Mouse (Mus musculus) MEL (cell line): ENCODE measurements around the gene Col12a1.

ENCODE experiments used
- CHD2 ChIP-seq: IDR thresholded peaks from 2 replicates; pipeline ENCODE4 v1.6.1; 2011; ENCODE audit warnings: low read length, improper control_type of control experiment
- CTCF ChIP-seq, 3 experiments: IDR thresholded peaks in 2 of 3; conservative IDR thresholded peaks in 1 of 3; 2 replicates each; pipeline ENCODE4 v1.5.1; 2011 to 2012; ENCODE audit warnings: low read length in 3 of 3, low read depth in 2 of 3, mild to moderate bottlenecking in 2 of 3, improper control_type of control experiment in 1 of 3, inconsistent platforms in 1 of 3, mixed read lengths in 1 of 3, moderate library complexity in 1 of 3; ENCODE audit not compliant: control insufficient read depth in 1 of 3, insufficient read depth in 1 of 3, poor library complexity in 1 of 3, severe bottlenecking in 1 of 3
- ELF1 ChIP-seq: IDR thresholded peaks from 2 replicates; pipeline ENCODE4 v1.6.1; 2014; ENCODE audit warnings: low read depth, mild to moderate bottlenecking, inconsistent platforms, low read length, improper control_type of control experiment, moderate library complexity
- EP300 ChIP-seq, 2 experiments: IDR thresholded peaks; 2 replicates each; pipeline ENCODE4 v1.6.1; 2011; ENCODE audit warnings: improper control_type of control experiment in 2 of 2, low read length in 2 of 2, low read depth in 1 of 2, mild to moderate bottlenecking in 1 of 2
- ETS1 ChIP-seq: IDR thresholded peaks from 2 replicates; pipeline ENCODE4 v1.6.1; 2012; ENCODE audit warnings: low read depth, mild to moderate bottlenecking, inconsistent platforms, low read length, improper control_type of control experiment, moderate library complexity
- POLR2A ChIP-seq, 2 experiments: IDR thresholded peaks; 2 replicates each; pipeline ENCODE4 v1.6.1; 2011 to 2012; ENCODE audit warnings: low read length in 2 of 2, mild to moderate bottlenecking in 2 of 2, control low read depth in 1 of 2, improper control_type of control experiment in 1 of 2, low read depth in 1 of 2, moderate library complexity in 1 of 2; ENCODE audit not compliant: control insufficient read depth in 1 of 2, insufficient read depth in 1 of 2, poor library complexity in 1 of 2
- RCOR1 ChIP-seq: IDR thresholded peaks from 2 replicates; pipeline ENCODE4 v1.6.1; 2012; ENCODE audit warnings: low read depth, mild to moderate bottlenecking, inconsistent platforms, low read length, improper control_type of control experiment
- ZKSCAN1 ChIP-seq: IDR thresholded peaks from 2 replicates; pipeline ENCODE4 v1.6.1; 2012; ENCODE audit warnings: low read depth, mild to moderate bottlenecking, inconsistent platforms, low read length, improper control_type of control experiment, moderate library complexity

- TF ChIP-seq EP300 (IDR thresholded peaks at IDR 0.05; ENCODE audit: low read depth in 1 of 2, low read length in 2 of 2): no peak
- no peak for TF ChIP-seq POLR2A (IDR thresholded peaks at IDR 0.05; ENCODE audit: control insufficient read depth in 1 of 2, insufficient read depth in 1 of 2, low read depth in 1 of 2, low read length in 2 of 2, poor library complexity in 1 of 2)
- no peak for TF ChIP-seq ELF1
- TF ChIP-seq CTCF (IDR thresholded peaks at IDR 0.05 in 2 of 3, conservative IDR thresholded peaks at IDR 0.05 in 1 of 3; ENCODE audit: control insufficient read depth in 1 of 3, insufficient read depth in 1 of 3, low read depth in 2 of 3, low read length in 3 of 3, poor library complexity in 1 of 3, severe bottlenecking in 1 of 3): no peak
- no peak for TF ChIP-seq RCOR1
- no peak for TF ChIP-seq ETS1
- no peak for TF ChIP-seq ZKSCAN1
- TF ChIP-seq CHD2: no peak
Observed at GRCm38 (mm10) chr9:79751846-79752245, 33.2 kb upstream of the Col12a1 start.
